Mouse (Mus musculus): ENCODE results near the gene Tmem108. TPM values are rescaled to one million over a fixed set of nuclear protein-coding genes. Genes with fewer than 3 reads are reported as not detected.

Tmem108 gene
- polyA plus RNA-seq, 1 experiment from 2014 or later: 33.2 TPM

- H3K9me3 ChIP-seq (ENCODE audit: control insufficient read depth, low read length): no peaks in the 10 kb centered on the region
- no peaks in the 10 kb centered on the region; the same call in 1 of the 2 replicates for H3K27me3 ChIP-seq (ENCODE audit: control insufficient read depth, insufficient read depth, low read length)
- H3K4me3 ChIP-seq (replicated peaks; ENCODE audit: low read depth, low read length): no peak overlapping the region
- no peaks in the 10 kb centered on the region for H3K36me3 ChIP-seq (ENCODE audit: control insufficient read depth, insufficient read depth, low read length)
- 35% methylated on average over 5 of the region's 5 CpGs for WGBS
- H3K4me1 ChIP-seq (ENCODE audit: control insufficient read depth, insufficient read depth, low read length): peaks cover 45% of the 10 kb centered on the region
- H3K4me2 ChIP-seq (ENCODE audit: low read length): no peak overlapping the region
- H3K27ac ChIP-seq (replicated peaks; ENCODE audit: low read depth, low read length): peak overlapping the region; percentile 73
- no peak overlapping the region for H3K9ac ChIP-seq (replicated peaks; ENCODE audit: low read length)
- ATAC-seq (ENCODE audit: low FRiP score, low TSS enrichment) (peak; percentile 9), DNase-seq (no peak)
Observed at GRCm38 (mm10) chr9:103505067-103505466, 256.6 kb downstream of the Tmem108 start.

GRCm38 (mm10) chr9:103504646-103505045 is 257.0 kb downstream of the Tmem108 start:
- no peaks in the 10 kb centered on the region for H3K36me3 ChIP-seq (ENCODE audit: control insufficient read depth, insufficient read depth, low read length)
- peaks cover under 1% of the 10 kb centered on the region; the same call in 1 of the 2 replicates for H3K27me3 ChIP-seq (ENCODE audit: control insufficient read depth, insufficient read depth, low read length)
- peak; percentile 79 for DNase-seq
- H3K9ac ChIP-seq (replicated peaks; ENCODE audit: low read length): no peak overlapping the region
- no peaks in the 10 kb centered on the region for H3K9me3 ChIP-seq (ENCODE audit: control insufficient read depth, low read length)
- H3K27ac ChIP-seq (replicated peaks; ENCODE audit: low read depth, low read length): peak overlapping the region; percentile 73
- H3K4me1 ChIP-seq (ENCODE audit: control insufficient read depth, insufficient read depth, low read length): peaks cover 45% of the 10 kb centered on the region
- peak; percentile 88 for ATAC-seq (ENCODE audit: low FRiP score, low TSS enrichment)
- H3K4me2 ChIP-seq (ENCODE audit: low read length): no peak overlapping the region
- H3K4me3 ChIP-seq (replicated peaks; ENCODE audit: low read depth, low read length): no peak overlapping the region
- 20% methylated on average over 1 of the region's 1 CpGs for WGBS

- no peak overlapping the region for H3K4me3 ChIP-seq (replicated peaks; ENCODE audit: low read depth, low read length)
- no peaks in the 10 kb centered on the region for H3K36me3 ChIP-seq (ENCODE audit: control insufficient read depth, insufficient read depth, low read length)
- H3K4me2 ChIP-seq (ENCODE audit: low read length): no peak overlapping the region
- peak overlapping the region; percentile 73 for H3K27ac ChIP-seq (replicated peaks; ENCODE audit: low read depth, low read length)
- H3K27me3 ChIP-seq (ENCODE audit: control insufficient read depth, insufficient read depth, low read length): peaks cover 9% of the 10 kb centered on the region; the same call in 1 of the 2 replicates
- WGBS: 93% methylated on average over 3 of the region's 3 CpGs
- no peak for DNase-seq
- H3K9ac ChIP-seq (replicated peaks; ENCODE audit: low read length): no peak overlapping the region
- H3K9me3 ChIP-seq (ENCODE audit: control insufficient read depth, low read length): no peaks in the 10 kb centered on the region
- H3K4me1 ChIP-seq (ENCODE audit: control insufficient read depth, insufficient read depth, low read length): peaks cover 45% of the 10 kb centered on the region
- no peak for ATAC-seq (ENCODE audit: low FRiP score, low TSS enrichment)
Observed at GRCm38 (mm10) chr9:103503586-103504298, 257.9 kb downstream of the Tmem108 start.

GRCm38 (mm10) chr9:103502655-103503054 is 259.0 kb downstream of the Tmem108 start:
- Histone ChIP-seq H3K4me1 (ENCODE audit: control insufficient read depth, insufficient read depth, low read length) (peaks cover 45% of the 10 kb centered on the region), H3K4me2 (ENCODE audit: low read length) (no peak overlapping the region), H3K4me3 (replicated peaks; ENCODE audit: low read depth, low read length) (no peak overlapping the region), H3K27ac (replicated peaks; ENCODE audit: low read depth, low read length) (no peak overlapping the region), H3K36me3 (ENCODE audit: control insufficient read depth, insufficient read depth, low read length) (no peaks in the 10 kb centered on the region), H3K27me3 (ENCODE audit: control insufficient read depth, insufficient read depth, low read length) (peaks cover 14% of the 10 kb centered on the region; the same call in 1 of the 2 replicates), H3K9ac (replicated peaks; ENCODE audit: low read length) (no peak overlapping the region), H3K9me3 (ENCODE audit: control insufficient read depth, low read length) (no peaks in the 10 kb centered on the region)
- DNase-seq: no peak
- 56% methylated on average over 2 of the region's 2 CpGs for WGBS
- no peak for ATAC-seq (ENCODE audit: low FRiP score, low TSS enrichment)

GRCm38 (mm10) chr9:103501861-103502364 is 259.7 kb downstream of the Tmem108 start:
- Histone ChIP-seq H3K4me1 (ENCODE audit: control insufficient read depth, insufficient read depth, low read length) (peaks cover 45% of the 10 kb centered on the region), H3K4me3 (replicated peaks; ENCODE audit: low read depth, low read length) (no peak overlapping the region), H3K27me3 (ENCODE audit: control insufficient read depth, insufficient read depth, low read length) (peaks cover 16% of the 10 kb centered on the region), H3K9ac (replicated peaks; ENCODE audit: low read length) (no peak overlapping the region), H3K4me2 (ENCODE audit: low read length) (peak overlapping the region; percentile 14; the same call in 1 of the 2 replicates), H3K36me3 (ENCODE audit: control insufficient read depth, insufficient read depth, low read length) (no peaks in the 10 kb centered on the region), H3K27ac (replicated peaks; ENCODE audit: low read depth, low read length) (peak overlapping the region; percentile 32; the same call in 1 of the 2 replicates), H3K9me3 (ENCODE audit: control insufficient read depth, low read length) (no peaks in the 10 kb centered on the region)
- ATAC-seq (ENCODE audit: low FRiP score, low TSS enrichment) (peak; percentile 53; the same call in 1 of the 2 replicates), DNase-seq (peak; percentile 86)
- WGBS: 2% methylated on average over 14 of the region's 14 CpGs

- H3K4me1 ChIP-seq (ENCODE audit: control insufficient read depth, insufficient read depth, low read length): peaks cover 33% of the 10 kb centered on the region
- no peak for DNase-seq
- no peak overlapping the region for H3K4me3 ChIP-seq (replicated peaks; ENCODE audit: low read depth, low read length)
- peaks cover 20% of the 10 kb centered on the region for H3K27me3 ChIP-seq (ENCODE audit: control insufficient read depth, insufficient read depth, low read length)
- 90% methylated on average over 18 of the region's 18 CpGs for WGBS
- H3K27ac ChIP-seq (replicated peaks; ENCODE audit: low read depth, low read length): no peak overlapping the region
- H3K9me3 ChIP-seq (ENCODE audit: control insufficient read depth, low read length): no peaks in the 10 kb centered on the region
- no peaks in the 10 kb centered on the region for H3K36me3 ChIP-seq (ENCODE audit: control insufficient read depth, insufficient read depth, low read length)
- no peak overlapping the region for H3K9ac ChIP-seq (replicated peaks; ENCODE audit: low read length)
- no peak overlapping the region for H3K4me2 ChIP-seq (ENCODE audit: low read length)
- ATAC-seq (ENCODE audit: low FRiP score, low TSS enrichment): no peak
Observed at GRCm38 (mm10) chr9:103499366-103499765, 262.3 kb downstream of the Tmem108 start.

- peaks cover 26% of the 10 kb centered on the region for H3K4me1 ChIP-seq (ENCODE audit: control insufficient read depth, insufficient read depth, low read length)
- DNase-seq (no peak), ATAC-seq (ENCODE audit: low FRiP score, low TSS enrichment) (no peak)
- H3K27ac ChIP-seq (replicated peaks; ENCODE audit: low read depth, low read length): no peak overlapping the region
- no peaks in the 10 kb centered on the region for H3K9me3 ChIP-seq (ENCODE audit: control insufficient read depth, low read length)
- peaks cover 20% of the 10 kb centered on the region for H3K27me3 ChIP-seq (ENCODE audit: control insufficient read depth, insufficient read depth, low read length)
- H3K9ac ChIP-seq (replicated peaks; ENCODE audit: low read length): no peak overlapping the region
- H3K4me3 ChIP-seq (replicated peaks; ENCODE audit: low read depth, low read length): no peak overlapping the region
- 84% methylated on average over 8 of the region's 8 CpGs for WGBS
- no peaks in the 10 kb centered on the region for H3K36me3 ChIP-seq (ENCODE audit: control insufficient read depth, insufficient read depth, low read length)
- no peak overlapping the region for H3K4me2 ChIP-seq (ENCODE audit: low read length)
Observed at GRCm38 (mm10) chr9:103498699-103499098, 262.9 kb downstream of the Tmem108 start.

- no peak overlapping the region for H3K4me3 ChIP-seq (replicated peaks; ENCODE audit: low read depth, low read length)
- peaks cover 8% of the 10 kb centered on the region; the same call in 1 of the 2 replicates for H3K4me1 ChIP-seq (ENCODE audit: control insufficient read depth, insufficient read depth, low read length)
- H3K27me3 ChIP-seq (ENCODE audit: control insufficient read depth, insufficient read depth, low read length): peaks cover 20% of the 10 kb centered on the region
- H3K9ac ChIP-seq (replicated peaks; ENCODE audit: low read length): no peak overlapping the region
- DNase-seq: no peak
- ATAC-seq (ENCODE audit: low FRiP score, low TSS enrichment): no peak
- H3K27ac ChIP-seq (replicated peaks; ENCODE audit: low read depth, low read length): no peak overlapping the region
- 77% methylated on average over 11 of the region's 11 CpGs for WGBS
- no peaks in the 10 kb centered on the region for H3K9me3 ChIP-seq (ENCODE audit: control insufficient read depth, low read length)
- H3K4me2 ChIP-seq (ENCODE audit: low read length): no peak overlapping the region
- H3K36me3 ChIP-seq (ENCODE audit: control insufficient read depth, insufficient read depth, low read length): no peaks in the 10 kb centered on the region
Observed at GRCm38 (mm10) chr9:103495391-103495790, 266.2 kb downstream of the Tmem108 start.
